Mouse (Mus musculus) ovary, adult 18-20 months (tissue): ENCODE results near the gene Wdfy3.

Experiments
- DNase-seq: peaks from one replicate; pipeline ENCODE4 v3.0.0; 2022; ENCODE audit warnings: low spot score, mixed read lengths

Wdfy3 gene

DNA sequence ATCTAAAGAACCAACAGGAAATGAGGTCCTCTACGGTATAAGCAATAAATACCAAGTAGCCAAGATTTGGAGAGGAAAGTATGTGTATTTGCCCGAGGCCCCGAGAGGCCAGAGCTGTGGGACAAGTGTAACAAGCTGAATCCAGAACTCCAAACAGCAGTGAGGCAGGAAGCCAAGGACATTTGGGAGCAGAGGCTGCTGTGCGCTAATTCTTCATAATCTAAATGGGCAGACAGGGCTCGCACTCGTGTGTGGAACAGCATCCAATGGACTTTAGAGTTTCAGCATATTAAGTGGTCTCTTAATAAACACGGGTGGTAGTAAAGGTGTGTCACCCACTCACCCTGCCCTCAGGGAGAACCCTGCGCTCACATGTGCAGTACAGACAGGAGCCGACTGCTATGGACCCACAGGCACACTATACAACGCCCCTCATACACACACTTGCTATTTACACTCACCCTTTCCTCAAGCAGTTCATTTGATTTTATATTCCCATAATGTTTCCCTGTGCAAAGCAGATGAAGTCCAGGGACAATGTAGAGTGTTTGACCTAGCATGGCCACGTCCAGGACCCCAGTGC, 15.1 kb downstream of the Wdfy3 start:
- DNase-seq, result peak; percentile 21

DNA sequence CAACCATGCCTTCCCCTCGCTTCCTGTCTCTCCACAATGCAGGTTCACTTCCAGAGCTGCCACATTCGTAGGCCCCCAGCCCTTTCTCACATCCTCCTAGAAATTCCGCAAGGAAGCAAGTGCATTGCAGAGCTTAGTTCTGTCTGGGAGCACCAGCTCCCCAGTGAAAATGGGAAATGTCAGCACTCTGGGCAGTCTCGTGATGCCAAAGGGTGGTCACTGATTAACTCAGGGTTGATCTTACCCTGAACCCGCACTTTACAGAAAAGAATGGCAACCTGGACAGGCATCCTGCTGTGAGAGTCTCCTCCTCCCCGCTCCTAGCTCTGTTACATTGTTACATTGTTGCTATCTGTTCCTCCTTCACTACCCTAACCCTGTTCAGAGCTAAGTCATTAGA, 16.8 kb downstream of the Wdfy3 start:
- no peak for DNase-seq

GRCm38 (mm10) chr5:102052465-102052864, 17.3 kb downstream of the Wdfy3 start:
- DNase-seq, result no peak

DNA sequence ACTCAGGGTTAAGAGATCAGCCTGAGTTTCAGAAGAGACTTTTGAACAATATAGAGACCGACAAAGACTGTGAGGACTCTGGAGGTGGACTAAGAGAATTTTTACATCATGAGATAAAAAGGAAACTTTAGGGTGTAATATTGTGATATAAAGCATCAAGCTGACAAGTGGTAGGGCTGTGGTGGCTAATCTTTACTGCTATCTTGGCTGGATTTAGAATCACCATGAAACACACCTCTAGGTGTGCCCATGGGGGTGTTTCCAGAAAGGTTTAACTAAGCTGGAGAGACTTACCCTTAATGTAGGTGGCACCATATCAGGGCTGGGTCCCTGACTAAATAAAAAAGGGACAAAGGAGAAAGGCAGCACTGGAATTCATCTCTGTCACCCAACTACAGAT, 19.0 kb downstream of the Wdfy3 start:
- DNase-seq, result no peak

GRCm38 (mm10) chr5:102048416-102048815, 21.3 kb downstream of the Wdfy3 start:
- no peak for DNase-seq

- DNase-seq, result no peak
Observed at GRCm38 (mm10) chr5:102046617-102047116, 23.1 kb downstream of the Wdfy3 start.

- DNase-seq, result no peak
Observed at GRCm38 (mm10) chr5:102045636-102046616, 23.8 kb downstream of the Wdfy3 start.

GRCm38 (mm10) chr5:102045177-102045576, 24.5 kb downstream of the Wdfy3 start:
- DNase-seq, result no peak

DNA sequence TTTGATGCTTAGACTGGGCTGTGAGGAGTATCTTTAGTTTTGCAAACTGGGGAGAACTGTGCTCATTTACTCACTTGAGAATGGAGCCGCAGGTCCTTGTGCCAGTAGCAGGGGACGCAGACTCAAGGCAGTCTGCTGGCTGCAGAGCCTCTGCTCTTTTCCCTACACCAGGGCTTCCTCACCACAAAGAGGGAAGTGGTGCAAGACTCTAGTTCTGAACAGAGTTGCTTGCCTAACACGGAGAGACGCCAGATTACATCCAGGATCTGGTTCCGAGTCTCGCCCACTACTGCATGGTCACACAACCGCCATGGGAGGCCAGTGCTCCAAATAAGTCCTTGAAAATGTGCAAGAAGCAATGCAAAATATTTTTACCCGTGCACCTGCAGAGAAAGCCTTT, 36.4 kb downstream of the Wdfy3 start:
- no peak for DNase-seq

DNA sequence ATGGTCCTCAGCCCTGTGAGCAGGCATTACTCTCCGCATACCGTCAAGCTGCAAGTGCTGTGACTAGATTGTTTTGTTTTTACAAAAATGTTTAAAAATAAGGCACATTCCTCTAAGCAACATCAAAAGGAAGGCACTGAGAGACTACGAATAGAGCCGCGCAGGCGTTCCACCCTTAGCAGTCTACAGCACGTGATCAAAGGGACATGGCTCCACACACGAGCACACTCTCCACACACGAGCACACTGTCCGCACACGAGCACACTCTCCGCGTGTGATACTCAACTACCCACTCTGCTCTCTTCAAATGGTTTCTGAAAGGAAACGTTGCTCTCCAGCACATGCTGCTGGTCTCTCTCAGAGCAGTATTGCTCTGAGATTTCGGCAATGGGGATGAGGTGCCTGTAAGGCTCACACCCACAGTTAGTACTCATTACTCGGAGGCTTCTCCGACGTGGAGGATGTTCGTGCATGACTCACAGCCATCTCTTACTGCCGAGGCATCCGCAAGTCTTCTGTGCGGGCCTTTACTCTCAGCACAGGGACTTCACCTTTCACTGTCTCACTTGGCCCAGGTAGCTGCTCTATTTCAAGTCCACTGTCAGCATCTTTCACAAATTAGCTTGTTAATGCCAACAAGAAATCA, 37.0 kb downstream of the Wdfy3 start:
- no peak for DNase-seq

DNA sequence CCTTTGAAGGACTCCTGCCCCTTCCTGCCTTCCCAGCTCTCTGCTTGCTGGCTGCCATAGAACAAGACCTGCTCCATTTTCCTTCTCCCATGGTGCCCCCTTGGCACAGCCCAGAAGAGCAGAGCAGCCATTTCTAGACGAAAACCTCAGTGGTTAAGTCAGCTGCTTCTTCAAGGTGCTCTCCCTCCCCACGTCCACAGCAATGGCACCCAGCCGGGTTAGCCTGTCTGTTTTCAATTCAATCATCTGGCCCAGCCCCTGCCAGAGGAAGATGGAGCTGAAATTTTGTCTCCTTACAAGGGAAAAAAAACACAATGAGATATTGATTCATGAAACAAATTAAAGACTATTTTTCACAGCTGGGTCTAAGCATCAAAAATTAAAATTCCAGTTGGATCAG, 37.5 kb downstream of the Wdfy3 start:
- DNase-seq, result no peak

- DNase-seq, result no peak
Observed at GRCm38 (mm10) chr5:102023376-102023775, 46.3 kb downstream of the Wdfy3 start.

DNA sequence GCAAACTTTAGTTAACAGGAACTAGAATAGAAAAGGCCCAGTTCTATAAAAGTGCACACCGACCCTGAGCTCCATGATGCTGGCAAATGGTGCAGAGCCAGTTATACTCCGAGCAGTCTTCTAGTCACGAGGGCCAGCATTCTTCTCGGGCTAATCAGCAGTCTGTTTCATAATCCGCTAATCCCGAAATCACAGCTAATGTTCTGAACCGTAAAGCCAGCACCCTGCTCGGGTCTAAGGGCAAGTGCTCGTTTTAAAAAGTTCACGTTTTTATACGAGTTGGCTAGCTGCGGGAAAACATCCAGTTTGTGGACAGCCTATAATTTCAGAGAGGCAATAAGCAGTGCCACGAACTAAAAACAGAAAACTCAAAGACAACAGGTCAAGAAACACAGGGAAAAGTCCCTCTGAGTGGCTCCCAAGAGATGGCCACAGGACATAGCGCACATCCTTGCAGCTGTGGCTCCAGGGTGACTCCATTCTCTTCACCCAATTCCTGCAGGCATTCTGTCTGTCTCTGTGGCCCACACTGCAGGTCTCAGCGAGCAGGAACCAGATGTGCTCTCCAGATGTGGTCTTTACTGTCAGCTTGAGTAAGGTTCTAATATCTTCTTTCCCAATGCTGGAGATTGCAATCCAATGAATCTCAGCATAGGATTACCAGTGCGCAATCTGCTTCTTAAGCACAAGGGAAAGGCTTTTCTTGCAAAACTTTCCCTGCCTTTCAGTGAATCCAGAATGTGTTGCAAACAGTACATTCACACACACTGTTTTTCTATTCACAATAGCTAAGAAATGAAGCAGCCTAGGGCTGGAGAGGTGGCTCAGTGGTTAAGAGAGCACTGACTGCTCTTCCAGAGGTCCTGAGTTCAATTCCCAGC, 47.5 kb downstream of the Wdfy3 start:
- DNase-seq, result no peak

GRCm38 (mm10) chr5:102014235-102014634, 55.5 kb downstream of the Wdfy3 start:
- DNase-seq, result no peak

- DNase-seq, result no peak
Observed at GRCm38 (mm10) chr5:102013781-102014180, 55.9 kb downstream of the Wdfy3 start.

- no peak for DNase-seq
Observed at GRCm38 (mm10) chr5:102010961-102011360, 58.8 kb downstream of the Wdfy3 start.

- no peak for DNase-seq
Observed at GRCm38 (mm10) chr5:102009606-102010005, 60.1 kb downstream of the Wdfy3 start.

DNA sequence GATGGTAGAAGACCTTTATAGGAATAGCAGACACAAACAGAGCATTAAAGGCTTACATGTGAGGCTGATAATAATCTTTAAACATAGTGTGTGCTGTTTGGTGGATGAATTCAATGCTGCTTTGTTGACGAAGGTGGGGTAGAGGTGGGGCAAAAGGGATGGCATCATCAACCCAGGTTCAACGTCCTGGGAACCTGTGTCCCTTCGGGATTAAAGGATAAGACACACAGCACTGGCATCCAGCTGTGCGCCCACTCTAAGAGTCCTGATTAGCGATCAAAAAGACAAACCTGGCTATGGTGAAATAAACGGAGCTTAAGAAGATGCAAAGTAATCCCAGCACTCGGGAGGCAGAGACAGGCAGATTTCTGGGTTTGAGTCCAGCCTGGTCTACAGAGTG, 61.0 kb downstream of the Wdfy3 start:
- DNase-seq, result no peak

DNA sequence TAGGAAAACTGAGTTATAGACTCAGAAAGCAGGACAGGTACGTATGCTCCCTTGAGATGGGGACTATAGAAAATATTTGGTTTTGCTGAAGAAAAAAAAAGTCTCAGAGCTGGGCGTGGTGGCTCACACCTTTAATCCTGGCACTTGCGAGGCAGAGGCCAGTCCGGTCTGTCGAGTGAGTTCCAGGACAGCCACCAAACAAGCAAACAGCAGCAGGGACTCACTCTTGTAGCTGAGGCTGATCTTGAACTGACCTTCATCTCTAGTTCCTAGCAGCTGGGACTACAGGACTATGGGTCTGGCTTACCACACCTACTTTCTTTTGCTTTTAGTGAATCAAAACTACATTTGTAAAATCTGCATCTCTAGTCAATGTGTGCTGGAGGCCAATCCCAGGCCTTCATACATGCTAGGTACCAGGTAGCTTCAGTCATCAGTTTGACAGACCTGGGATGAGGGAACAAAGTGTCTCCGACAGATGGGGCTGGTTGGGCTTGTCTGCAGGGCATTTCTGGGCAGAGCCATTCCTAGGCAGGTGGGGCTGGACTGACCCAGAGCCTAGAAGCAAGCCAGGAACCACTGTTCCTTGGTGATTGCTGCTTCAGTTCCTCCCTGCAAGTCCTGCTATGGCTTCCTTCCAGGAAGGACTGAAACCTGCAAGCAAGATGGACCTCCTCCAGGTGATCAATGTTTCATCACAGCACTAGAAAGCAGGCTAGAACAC, 63.3 kb downstream of the Wdfy3 start:
- DNase-seq, result no peak

DNA sequence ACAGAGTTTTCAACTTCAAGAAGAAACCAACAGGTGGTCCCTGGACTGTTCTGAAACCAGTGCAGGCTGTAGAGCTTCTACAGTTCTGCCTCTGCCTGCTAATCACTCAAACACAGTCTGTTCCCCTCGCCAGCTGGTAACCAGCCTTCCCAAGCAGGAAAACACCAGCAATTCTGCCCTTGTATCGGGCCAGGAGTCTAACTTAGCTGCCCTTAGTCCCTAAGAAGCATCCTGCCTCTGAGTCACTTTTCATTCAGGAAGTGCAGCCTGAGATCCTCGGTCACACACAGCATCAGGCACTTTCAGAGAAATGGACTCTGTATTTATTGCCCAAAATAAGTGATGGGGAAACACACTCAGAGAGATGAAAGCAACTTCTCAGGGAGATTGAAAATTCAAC, 66.3 kb downstream of the Wdfy3 start:
- DNase-seq, result no peak

DNA sequence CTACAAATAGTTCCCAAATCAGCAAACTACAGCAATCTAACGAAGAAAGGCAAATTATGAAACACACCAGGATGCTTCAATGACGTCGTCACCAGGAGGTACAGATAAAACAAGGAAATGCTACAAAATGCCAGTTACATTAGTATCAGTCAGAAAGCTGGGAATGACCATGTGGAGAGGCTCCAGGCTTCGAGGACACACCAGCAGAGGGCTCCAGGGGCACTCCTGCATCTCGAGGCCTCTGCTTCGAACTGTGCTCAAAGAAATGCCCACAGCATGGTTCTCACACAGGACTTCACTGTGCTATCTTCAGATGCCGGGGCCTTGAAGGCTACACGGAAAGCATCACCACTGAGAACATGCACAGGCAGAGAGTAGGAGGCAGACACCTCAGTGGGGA, 68.7 kb downstream of the Wdfy3 start:
- DNase-seq, result no peak
